Comparison of ENCODE assay signal across 9 mouse cellular contexts in the genomic region with DNA sequence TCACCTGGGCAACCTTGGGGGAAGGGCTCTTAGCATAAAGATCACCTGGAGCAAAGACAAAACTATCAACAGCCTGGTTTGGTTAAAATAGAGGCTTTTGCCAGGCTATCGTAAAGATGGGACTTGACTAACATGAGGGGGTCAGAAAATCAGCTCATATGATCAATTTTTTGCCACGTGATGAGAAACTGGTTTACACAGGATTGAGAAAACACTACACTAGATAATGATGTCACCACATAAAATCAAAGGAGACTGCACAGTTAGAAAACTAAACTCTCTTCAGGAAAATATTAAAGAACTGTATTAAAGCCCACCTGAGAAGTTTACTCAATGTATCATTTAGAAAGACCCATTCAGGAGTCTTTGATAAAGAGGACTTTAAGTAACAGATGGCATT. TPM values are rescaled to one million over a fixed set of nuclear protein-coding genes. Genes with fewer than 3 reads are reported as not detected.
DNase-seq lines count a peak whose midpoint lies in the region; ATAC-seq lines count a peak whose summit lies in the region.
"Had no signal": no experiment of that assay in that cellular context is flagged by ENCODE, and none has a peak within 500 bp of the region (broad histone marks: within the 10 kb centered on the region; RNA-seq: fewer than 3 reads in every experiment).

No protein-coding gene starts in this region.

- intact Hi-C loops in left cerebral cortex, postnatal 4 days (cut with DNase I) = loop anchor here (5.0 kb wide), 1 partner anchor 192 kb away; a partner anchor contains a TSS

- no peak overlapping the region for H3K9ac ChIP-seq in lung, embryonic 16.5 days (ENCODE audit: low read length)
- no peak overlapping the region for H3K9ac ChIP-seq in limb, embryonic 12.5 days (replicated peaks)
- no peak overlapping the region; the same call in 1 of the 2 replicates for H3K9ac ChIP-seq in stomach, embryonic 14.5 days (replicated peaks; ENCODE audit: low read depth, low read length)

- DNase-seq in cerebellum, adult 11-12 months = peak; percentile 7
- DNase-seq in cerebellum, postnatal 25 days = no peak
- no peak for DNase-seq in lung, postnatal 25 days (ENCODE audit: low spot score)
- DNase-seq in left cerebral cortex, postnatal 4 days = no peak

- no peak overlapping the region for H3K27ac ChIP-seq in lung, embryonic 16.5 days (ENCODE audit: low read length)
- H3K27ac ChIP-seq in limb, embryonic 12.5 days = no peak overlapping the region
- H3K27ac ChIP-seq in stomach, embryonic 14.5 days (ENCODE audit: low read length) = no peak overlapping the region

- no peak for ATAC-seq in lung, embryonic 16.5 days (ENCODE audit: low read depth)
- no peak for ATAC-seq in limb, embryonic 12.5 days (ENCODE audit: insufficient number of reproducible peaks, insufficient read depth, low FRiP score, low TSS enrichment, low read depth)
- ATAC-seq in stomach, embryonic 14.5 days (ENCODE audit: insufficient number of reproducible peaks, insufficient read depth, low FRiP score, low read depth) = no peak
- ATAC-seq in activated CD4-positive, CD25-positive, alpha-beta regulatory T cell, adult 4 months = no peak

- peak overlapping the region; percentile 81 for H3K4me2 ChIP-seq in lung, embryonic 16.5 days (ENCODE audit: low read depth, low read length)
- peak overlapping the region; percentile 75 for H3K4me2 ChIP-seq in limb, embryonic 12.5 days
- H3K4me2 ChIP-seq in stomach, embryonic 14.5 days (replicated peaks; ENCODE audit: low read depth, low read length) = peak overlapping the region; percentile 78

- peaks cover 4% of the 10 kb centered on the region; the same call in 1 of the 2 replicates for H3K4me1 ChIP-seq in lung, embryonic 16.5 days (replicated peaks; ENCODE audit: control insufficient read depth, insufficient read depth, low read length)
- peaks cover 12% of the 10 kb centered on the region for H3K4me1 ChIP-seq in limb, embryonic 12.5 days (replicated peaks)
- peaks cover 8% of the 10 kb centered on the region; the same call in 1 of the 2 replicates for H3K4me1 ChIP-seq in stomach, embryonic 14.5 days (ENCODE audit: control insufficient read depth, insufficient read depth, low read length)

- no peaks in the 10 kb centered on the region for H3K9me3 ChIP-seq in lung, embryonic 16.5 days (ENCODE audit: control insufficient read depth, low read length)
- no peaks in the 10 kb centered on the region for H3K9me3 ChIP-seq in limb, embryonic 12.5 days
- H3K9me3 ChIP-seq in stomach, embryonic 14.5 days (ENCODE audit: control insufficient read depth, low read depth, low read length) = no peaks in the 10 kb centered on the region

- no peaks in the 10 kb centered on the region for H3K27me3 ChIP-seq in lung, embryonic 16.5 days (ENCODE audit: control insufficient read depth, insufficient read depth, low read depth, low read length)
- no peaks in the 10 kb centered on the region for H3K27me3 ChIP-seq in limb, embryonic 12.5 days
- no peaks in the 10 kb centered on the region for H3K27me3 ChIP-seq in stomach, embryonic 14.5 days (ENCODE audit: control insufficient read depth, insufficient read depth, low read length)

- WGBS in lung, embryonic 16.5 days = 33% methylated on average over 2 of the region's 2 CpGs
- 55% methylated on average over 2 of the region's 2 CpGs for WGBS in limb, embryonic 12.5 days
- WGBS in stomach, embryonic 14.5 days = 43% methylated on average over 2 of the region's 2 CpGs

- peak overlapping the region; percentile 19 for H3K4me3 ChIP-seq in lung, embryonic 16.5 days (ENCODE audit: low read length)
- peak overlapping the region; percentile 91 for H3K4me3 ChIP-seq in limb, embryonic 12.5 days (replicated peaks)
- H3K4me3 ChIP-seq in stomach, embryonic 14.5 days (ENCODE audit: low read depth, low read length) = peak overlapping the region; percentile 76

- no peaks in the 10 kb centered on the region for H3K36me3 ChIP-seq in lung, embryonic 16.5 days (ENCODE audit: control insufficient read depth, insufficient read depth, low read length)
- H3K36me3 ChIP-seq in limb, embryonic 12.5 days = peaks cover 15% of the 10 kb centered on the region; the same call in 1 of the 2 replicates
- H3K36me3 ChIP-seq in stomach, embryonic 14.5 days (ENCODE audit: control insufficient read depth, insufficient read depth, low read length) = no peaks in the 10 kb centered on the region

RNA-seq across cellular contexts. Expression of a gene that starts 9.4 kb away (rescaled TPM):
- 35.9 and 36.2 TPM in 2 replicates for polyA plus RNA-seq in lung, embryonic 16.5 days (2015; fragmentation: Nextera tagmentation; extraction: Ambion mirVana)
- polyA plus RNA-seq in limb, embryonic 12.5 days (2016; fragmentation: Nextera tagmentation; extraction: Ambion mirVana) = 44.3 and 45.9 TPM in 2 replicates
- polyA plus RNA-seq in stomach, embryonic 14.5 days (2014; fragmentation: Nextera tagmentation; extraction: Ambion mirVana) = 40.3 and 47.5 TPM in 2 replicates
- 100 to 1,000 TPM; 136 to 141 TPM for total RNA-seq in left cerebral cortex, postnatal 4 days (2021)
- 1 to 10 TPM; 4.4 to 6.9 TPM for polyA plus RNA-seq in activated CD4-positive, CD25-positive, alpha-beta regulatory T cell, adult 4 months (2017; shearing (Covaris generic))

RNA-seq across cellular contexts. Expression of a gene that starts 56.0 kb away (rescaled TPM):
- not detected in 2 replicates for polyA plus RNA-seq in lung, embryonic 16.5 days (2015; fragmentation: Nextera tagmentation; extraction: Ambion mirVana)
- not detected in 2 replicates for polyA plus RNA-seq in limb, embryonic 12.5 days (2016; fragmentation: Nextera tagmentation; extraction: Ambion mirVana)
- polyA plus RNA-seq in stomach, embryonic 14.5 days (2014; fragmentation: Nextera tagmentation; extraction: Ambion mirVana) = not detected in 2 replicates
- not detected for total RNA-seq in left cerebral cortex, postnatal 4 days (2021)
- not detected for polyA plus RNA-seq in activated CD4-positive, CD25-positive, alpha-beta regulatory T cell, adult 4 months (2017; shearing (Covaris generic))
- total RNA-seq: left cerebral cortex, postnatal 36 days had no signal

Comparison
In these comparisons a context has a peak if more than half of its experiments do, and no peak if none do; other contexts are left out.
1. H3K4me3 ChIP-seq: peak in every context shown above with its lines; median percentile 91 in limb, embryonic 12.5 days; 76 in stomach, embryonic 14.5 days; 19 in lung, embryonic 16.5 days.